Mouse (Mus musculus) myocyte (in vitro differentiated cells): ENCODE measurements around the gene Fam8a1.

Source experiments
- CEBPB ChIP-seq: IDR thresholded peaks from 2 replicates; pipeline ENCODE4 v1.6.1; 2011; ENCODE audit warnings: mild to moderate bottlenecking, moderate library complexity; ENCODE audit not compliant: poor library complexity, insufficient read depth, severe bottlenecking
- E2F4 ChIP-seq: IDR thresholded peaks from one replicate; pipeline ENCODE4 v1.6.1; 2011; ENCODE audit warnings: mild to moderate bottlenecking, control low read depth, moderate library complexity; ENCODE audit not compliant: insufficient read depth
- MAX ChIP-seq: IDR thresholded peaks from one replicate; pipeline ENCODE4 v1.6.1; 2011; ENCODE audit warnings: low read depth, mild to moderate bottlenecking, control low read depth
- MYOD1 ChIP-seq, 3 experiments: IDR thresholded peaks; one replicate each; pipeline ENCODE4 v1.6.1; 2011; ENCODE audit warnings: control low read depth in 2 of 3, low read depth in 2 of 3, mild to moderate bottlenecking in 2 of 3, moderate library complexity in 1 of 3; ENCODE audit not compliant: insufficient read length in 2 of 3, control insufficient read depth in 1 of 3
- MYOG ChIP-seq, 3 experiments: IDR thresholded peaks; one replicate each; pipeline ENCODE4 v1.6.1; 2011; ENCODE audit warnings: control low read depth in 2 of 3, low read depth in 2 of 3, mild to moderate bottlenecking in 2 of 3; ENCODE audit not compliant: insufficient read length in 2 of 3, control insufficient read depth in 1 of 3, insufficient read depth in 1 of 3
- POLR2A ChIP-seq: IDR thresholded peaks from one replicate; pipeline ENCODE4 v1.6.1; 2011; ENCODE audit warnings: low read depth, mild to moderate bottlenecking, control low read depth, moderate library complexity; ENCODE audit not compliant: insufficient read length
- POLR2AphosphoS2 ChIP-seq: IDR thresholded peaks from one replicate; pipeline ENCODE4 v1.6.1; 2011; ENCODE audit warnings: low read depth, control low read depth; ENCODE audit not compliant: insufficient read length
- REST ChIP-seq: IDR thresholded peaks from one replicate; pipeline ENCODE4 v1.6.1; 2011; ENCODE audit warnings: mild to moderate bottlenecking, control low read depth, moderate library complexity; ENCODE audit not compliant: insufficient read depth, insufficient read length
- SRF ChIP-seq: IDR thresholded peaks from one replicate; pipeline ENCODE4 v1.6.1; 2011; ENCODE audit warnings: low read depth; ENCODE audit not compliant: control insufficient read depth, insufficient read length
- TCF12 ChIP-seq: IDR thresholded peaks from one replicate; pipeline ENCODE4 v1.6.1; 2011; ENCODE audit warnings: mild to moderate bottlenecking, control low read depth; ENCODE audit not compliant: poor library complexity, insufficient read depth, severe bottlenecking

DNA sequence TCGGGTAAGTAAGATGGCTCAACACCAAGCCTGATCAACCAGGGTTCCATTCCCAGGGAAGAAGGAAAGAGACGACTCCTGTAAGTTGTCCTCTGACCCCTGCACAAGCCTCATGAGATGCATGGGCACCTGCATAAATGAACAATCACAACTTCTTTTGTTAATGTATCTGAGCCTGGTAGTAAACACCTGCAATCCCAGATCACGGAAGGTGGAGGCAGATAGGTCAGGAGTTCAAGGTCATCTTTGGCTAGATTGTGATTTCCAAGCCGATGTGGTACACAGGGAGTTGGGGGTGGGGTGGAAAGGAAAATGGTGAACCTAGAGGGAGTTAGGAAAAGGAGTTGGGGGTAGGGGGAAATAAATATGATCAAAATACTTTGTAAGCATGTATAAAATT is 36.5 kb upstream of the Fam8a1 start:
- no peak for TF ChIP-seq POLR2A
- TF ChIP-seq POLR2AphosphoS2: no peak
- no peak for TF ChIP-seq MYOD1 (IDR thresholded peaks at IDR 0.05; ENCODE audit: control insufficient read depth in 1 of 3, insufficient read length in 2 of 3, low read depth in 2 of 3)
- no peak for TF ChIP-seq TCF12
- no peak for TF ChIP-seq REST
- TF ChIP-seq E2F4: no peak
- TF ChIP-seq MAX: no peak
- TF ChIP-seq MYOG (IDR thresholded peaks at IDR 0.05; ENCODE audit: control insufficient read depth in 1 of 3, insufficient read depth in 1 of 3, insufficient read length in 2 of 3, low read depth in 2 of 3): no peak
- no peak for TF ChIP-seq SRF
- no peak for TF ChIP-seq CEBPB
